8 mouse cellular contexts compared by ENCODE assay signal in the genomic region with DNA sequence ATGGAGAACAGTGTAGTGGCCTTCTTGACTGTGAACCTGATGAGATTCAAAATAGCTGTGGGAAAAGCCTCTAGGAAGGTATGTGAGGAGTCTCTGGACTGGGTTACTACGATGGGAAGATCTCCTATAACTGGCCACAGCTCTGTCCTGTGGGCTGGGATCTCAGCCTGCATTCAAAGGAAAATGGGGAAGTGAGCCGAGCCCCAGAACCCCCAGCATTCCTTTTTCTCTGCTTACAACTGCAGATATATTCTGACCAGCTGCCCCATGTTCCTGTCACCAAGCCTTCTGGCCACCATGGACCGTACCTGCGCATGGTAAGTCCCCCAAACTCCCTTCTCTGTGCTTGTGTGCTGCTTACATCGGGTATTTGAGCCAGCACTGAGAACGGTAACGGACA. TPM values are rescaled to one million over a fixed set of nuclear protein-coding genes. Genes with fewer than 3 reads are reported as not detected.
DNase-seq lines count a peak whose midpoint lies in the region; ATAC-seq and TF ChIP-seq lines count a peak whose summit lies in the region.

A gene (plus strand): TSS at position 218 of the 400 bp plus-strand sequence.

- H3K9me3 ChIP-seq in kidney, embryonic 15.5 days (replicated peaks), result no peaks in the 10 kb centered on the region
- H3K9me3 ChIP-seq in intestine, postnatal 0 days (ENCODE audit: control insufficient read depth), result no peaks in the 10 kb centered on the region
- H3K9me3 ChIP-seq in midbrain, embryonic 10.5 days (replicated peaks), result no peaks in the 10 kb centered on the region

- peaks cover 23% of the 10 kb centered on the region for H3K4me1 ChIP-seq in kidney, embryonic 15.5 days
- H3K4me1 ChIP-seq in intestine, postnatal 0 days (replicated peaks; ENCODE audit: control insufficient read depth, insufficient read depth, low read length), result no peaks in the 10 kb centered on the region
- peaks cover 19% of the 10 kb centered on the region for H3K4me1 ChIP-seq in midbrain, embryonic 10.5 days

- no peak within 1 kb of the TSS for H3K4me3 ChIP-seq in kidney, embryonic 15.5 days (replicated peaks)
- no peak within 1 kb of the TSS for H3K4me3 ChIP-seq in intestine, postnatal 0 days (ENCODE audit: low read depth, low read length)
- no peak within 1 kb of the TSS for H3K4me3 ChIP-seq in midbrain, embryonic 10.5 days

- no peaks in the 10 kb centered on the region for H3K36me3 ChIP-seq in kidney, embryonic 15.5 days
- H3K36me3 ChIP-seq in intestine, postnatal 0 days (ENCODE audit: control insufficient read depth, insufficient read depth), result no peaks in the 10 kb centered on the region
- H3K36me3 ChIP-seq in midbrain, embryonic 10.5 days, result no peaks in the 10 kb centered on the region

- no peak for ATAC-seq in kidney, embryonic 15.5 days (replicated peaks; ENCODE audit: low FRiP score)
- ATAC-seq in granulocyte monocyte progenitor cell, adult 5-6 weeks (replicated peaks; ENCODE audit: poor library complexity, severe bottlenecking), result peak; percentile 7; the same call in 1 of the 2 replicates
- ATAC-seq in intestine, postnatal 0 days, result no peak

- no peak for TF ChIP-seq CTCF in intestine, postnatal 0 days (IDR thresholded peaks at IDR 0.05; ENCODE audit: low read depth)

- DNase-seq in kidney, postnatal 14 days, result no peak
- no peak for DNase-seq in adrenal gland, postnatal 4 days (ENCODE audit: low spot score in 2 of 2)
- no peak for DNase-seq in midbrain, embryonic 10.5 days (ENCODE audit: low spot score)
- no peak for DNase-seq in thymus, postnatal 14 days
- no peak for DNase-seq in frontal cortex, postnatal 10 days (ENCODE audit: low spot score in 2 of 2)

- H3K9ac ChIP-seq in kidney, embryonic 15.5 days, result no peak within 1 kb of the TSS
- no peak within 1 kb of the TSS for H3K9ac ChIP-seq in intestine, postnatal 0 days (ENCODE audit: low read depth, low read length)

- no peaks in the 10 kb centered on the region for H3K27me3 ChIP-seq in kidney, embryonic 15.5 days
- H3K27me3 ChIP-seq in intestine, postnatal 0 days (replicated peaks; ENCODE audit: control insufficient read depth, insufficient read depth, low read length), result no peaks in the 10 kb centered on the region
- no peaks in the 10 kb centered on the region; the same call in 1 of the 2 replicates for H3K27me3 ChIP-seq in midbrain, embryonic 10.5 days (ENCODE audit: low read depth, poor library complexity, severe bottlenecking)

- no peak within 1 kb of the TSS for H3K4me2 ChIP-seq in kidney, embryonic 15.5 days
- H3K4me2 ChIP-seq in intestine, postnatal 0 days (replicated peaks; ENCODE audit: low read depth), result no peak within 1 kb of the TSS

- H3K27ac ChIP-seq in kidney, embryonic 15.5 days, result no peak within 1 kb of the TSS
- H3K27ac ChIP-seq in intestine, postnatal 0 days (ENCODE audit: low read depth, low read length), result no peak within 1 kb of the TSS
- H3K27ac ChIP-seq in midbrain, embryonic 10.5 days (replicated peaks), result no peak within 1 kb of the TSS

- 80% methylated on average over 7 of the region's 7 CpGs for WGBS in kidney, embryonic 15.5 days
- WGBS in intestine, postnatal 0 days, result 76% methylated on average over 7 of the region's 7 CpGs
- WGBS in midbrain, embryonic 10.5 days, result 89% methylated on average over 7 of the region's 7 CpGs

RNA-seq across cellular contexts. Expression of the gene that starts here (rescaled TPM):
- polyA plus RNA-seq in kidney, embryonic 15.5 days (2015; fragmentation: Nextera tagmentation; extraction: Ambion mirVana), result 23.1 and 28.7 TPM in 2 replicates
- total RNA-seq in adrenal gland, postnatal 4 days (2021), result 10 to 100 TPM; 22.5 to 24.4 TPM
- 41.3 and 44.3 TPM in 2 replicates for total RNA-seq in granulocyte monocyte progenitor cell, adult 5-6 weeks (2014; fragmentation: Nextera tagmentation)
- 41.6 and 43.7 TPM in 2 replicates for total RNA-seq in granulocyte monocyte progenitor cell, adult 5-6 weeks (2017)
- polyA plus RNA-seq in intestine, postnatal 0 days (2015; fragmentation: Nextera tagmentation; extraction: Ambion mirVana), result 23.9 and 26.3 TPM in 2 replicates
- polyA plus RNA-seq in midbrain, embryonic 10.5 days (2016; fragmentation: Nextera tagmentation; extraction: Ambion mirVana), result 18.4 and 19.7 TPM in 2 replicates
